ENCODE assay signal across 23 mouse cellular contexts in the genomic region with DNA sequence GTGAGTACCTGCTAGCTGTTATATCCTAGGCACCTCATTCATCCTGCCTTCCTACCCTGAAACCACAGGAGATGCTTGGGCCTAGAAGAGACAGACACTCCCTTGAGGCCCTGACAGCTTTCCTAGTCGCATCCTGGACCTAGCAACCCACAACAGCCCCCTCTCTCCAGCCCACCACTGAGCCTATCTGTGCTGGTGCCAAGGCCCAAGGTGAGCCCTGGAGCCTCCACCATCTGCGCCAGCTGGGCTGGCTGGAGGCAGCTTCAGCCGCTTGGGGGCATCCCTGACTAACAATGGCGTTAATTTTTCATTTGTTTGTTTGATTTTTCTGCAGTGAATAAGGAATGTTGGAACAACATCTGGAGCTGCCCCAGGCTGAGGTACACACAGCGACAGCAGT.
DNase-seq lines count a peak whose midpoint lies in the region; ATAC-seq and TF ChIP-seq lines count a peak whose summit lies in the region.
"Had no signal": no experiment of that assay in that cellular context is flagged by ENCODE, and none has a peak within 500 bp of the region (broad histone marks: within the 10 kb centered on the region; RNA-seq: fewer than 3 reads in every experiment).

No protein-coding gene starts in this region.

- no peaks in the 10 kb centered on the region for H3K9me3 ChIP-seq in hindbrain, postnatal 0 days (ENCODE audit: low read length)
- H3K9me3 ChIP-seq in hindbrain, embryonic 12.5 days (replicated peaks) = no peaks in the 10 kb centered on the region
- H3K9me3 ChIP-seq in midbrain, embryonic 11.5 days (ENCODE audit: control insufficient read depth, low read length) = no peaks in the 10 kb centered on the region
- H3K9me3 ChIP-seq in midbrain, embryonic 10.5 days (replicated peaks) = no peaks in the 10 kb centered on the region
- H3K9me3 ChIP-seq: embryonic facial prominence, embryonic 12.5 days; embryonic facial prominence, embryonic 15.5 days; forebrain, embryonic 15.5 days; heart, embryonic 10.5 days; heart, embryonic 13.5 days had no signal

- no peaks in the 10 kb centered on the region for H3K27me3 ChIP-seq in hindbrain, postnatal 0 days (ENCODE audit: insufficient read depth, low read length)
- no peaks in the 10 kb centered on the region; the same call in 1 of the 2 replicates for H3K27me3 ChIP-seq in hindbrain, embryonic 12.5 days
- H3K27me3 ChIP-seq in midbrain, embryonic 11.5 days (ENCODE audit: control insufficient read depth, insufficient read depth, low read length) = no peaks in the 10 kb centered on the region
- H3K27me3 ChIP-seq in midbrain, embryonic 10.5 days (ENCODE audit: low read depth, poor library complexity, severe bottlenecking) = peaks cover 18% of the 10 kb centered on the region

- WGBS in hindbrain, postnatal 0 days = 42% methylated on average over 5 of the region's 5 CpGs
- WGBS in hindbrain, embryonic 12.5 days = 69% methylated on average over 5 of the region's 5 CpGs
- 82% methylated on average over 5 of the region's 5 CpGs for WGBS in midbrain, embryonic 11.5 days
- WGBS in midbrain, embryonic 10.5 days = 87% methylated on average over 5 of the region's 5 CpGs

- peak; percentile 29 to 49 for DNase-seq in cerebellum, postnatal 14 days
- DNase-seq in cerebellum, adult 9-11 months = no peak
- peak; percentile 38 for DNase-seq in hindbrain, postnatal 0 days (ENCODE audit: low spot score)
- DNase-seq in midbrain, embryonic 11.5 days (ENCODE audit: low spot score, missing footprints) = peak; percentile 17
- DNase-seq in midbrain, embryonic 10.5 days (ENCODE audit: low spot score) = no peak
- DNase-seq: adrenal gland, postnatal 10 days; adrenal gland, postnatal 36 days; B cell, adult 2 months; cerebellum, adult 2 months; cerebellum, postnatal 25 days; gastrocnemius, postnatal 10 days; gastrocnemius, postnatal 36 days; heart, adult 2 months; heart, postnatal 14 days; heart, postnatal 4 days had no signal

- no peak overlapping the region for H3K27ac ChIP-seq in hindbrain, postnatal 0 days
- H3K27ac ChIP-seq in hindbrain, embryonic 12.5 days = no peak overlapping the region
- H3K27ac ChIP-seq in midbrain, embryonic 11.5 days (ENCODE audit: low read depth, low read length) = no peak overlapping the region
- no peak overlapping the region for H3K27ac ChIP-seq in midbrain, embryonic 10.5 days (replicated peaks)
- H3K27ac ChIP-seq: embryonic facial prominence, embryonic 12.5 days; embryonic facial prominence, embryonic 15.5 days; forebrain, embryonic 15.5 days; heart, adult 2 months; heart, embryonic 10.5 days; heart, embryonic 13.5 days had no signal

- H3K4me2 ChIP-seq in hindbrain, postnatal 0 days (ENCODE audit: low read depth, low read length) = no peak overlapping the region
- no peak overlapping the region for H3K4me2 ChIP-seq in hindbrain, embryonic 12.5 days (replicated peaks)
- no peak overlapping the region for H3K4me2 ChIP-seq in midbrain, embryonic 11.5 days
- H3K4me2 ChIP-seq: embryonic facial prominence, embryonic 12.5 days; embryonic facial prominence, embryonic 15.5 days; forebrain, embryonic 15.5 days; heart, embryonic 13.5 days had no signal

- H3K9ac ChIP-seq in hindbrain, postnatal 0 days (replicated peaks; ENCODE audit: low read length) = no peak overlapping the region
- H3K9ac ChIP-seq in hindbrain, embryonic 12.5 days = no peak overlapping the region
- no peak overlapping the region for H3K9ac ChIP-seq in midbrain, embryonic 11.5 days (ENCODE audit: low read length)
- H3K9ac ChIP-seq: embryonic facial prominence, embryonic 12.5 days; embryonic facial prominence, embryonic 15.5 days; forebrain, embryonic 15.5 days; heart, embryonic 13.5 days had no signal

- 0 out of 2 replicates have a peak, but pooled peaks have one; percentile 20 for TF ChIP-seq CTCF in hindbrain, postnatal 0 days (IDR thresholded peaks at IDR 0.05; ENCODE audit: low read depth)

- no peak overlapping the region for H3K4me3 ChIP-seq in hindbrain, postnatal 0 days (ENCODE audit: low read length)
- H3K4me3 ChIP-seq in hindbrain, embryonic 12.5 days = no peak overlapping the region
- H3K4me3 ChIP-seq in midbrain, embryonic 11.5 days (ENCODE audit: low read depth, low read length) = no peak overlapping the region
- no peak overlapping the region for H3K4me3 ChIP-seq in midbrain, embryonic 10.5 days
- H3K4me3 ChIP-seq: embryonic facial prominence, embryonic 12.5 days; embryonic facial prominence, embryonic 15.5 days; forebrain, embryonic 15.5 days; heart, adult 2 months; heart, embryonic 10.5 days; heart, embryonic 13.5 days had no signal

- H3K4me1 ChIP-seq in hindbrain, postnatal 0 days (ENCODE audit: insufficient read depth, low read length) = peaks cover under 1% of the 10 kb centered on the region; the same call in 1 of the 2 replicates
- peaks cover 12% of the 10 kb centered on the region for H3K4me1 ChIP-seq in hindbrain, embryonic 12.5 days
- H3K4me1 ChIP-seq in midbrain, embryonic 11.5 days (ENCODE audit: control insufficient read depth, insufficient read depth, low read length) = peaks cover under 1% of the 10 kb centered on the region; the same call in 1 of the 2 replicates
- peaks cover 10% of the 10 kb centered on the region for H3K4me1 ChIP-seq in midbrain, embryonic 10.5 days
- H3K4me1 ChIP-seq: embryonic facial prominence, embryonic 12.5 days; embryonic facial prominence, embryonic 15.5 days; heart, embryonic 13.5 days had no signal

- no peaks in the 10 kb centered on the region for H3K36me3 ChIP-seq in hindbrain, postnatal 0 days (ENCODE audit: insufficient read depth, low read length)
- H3K36me3 ChIP-seq in hindbrain, embryonic 12.5 days = no peaks in the 10 kb centered on the region
- H3K36me3 ChIP-seq in midbrain, embryonic 11.5 days (ENCODE audit: control insufficient read depth, insufficient read depth, low read length) = no peaks in the 10 kb centered on the region
- no peaks in the 10 kb centered on the region for H3K36me3 ChIP-seq in midbrain, embryonic 10.5 days
- H3K36me3 ChIP-seq: embryonic facial prominence, embryonic 12.5 days; embryonic facial prominence, embryonic 15.5 days; forebrain, embryonic 15.5 days; G1E; heart, embryonic 10.5 days; heart, embryonic 13.5 days had no signal

- no peak for ATAC-seq in hindbrain, postnatal 0 days
- ATAC-seq in hindbrain, embryonic 12.5 days (ENCODE audit: low FRiP score) = no peak
- no peak for ATAC-seq in midbrain, embryonic 11.5 days (ENCODE audit: low FRiP score)
- ATAC-seq: forebrain, embryonic 15.5 days; Patski had no signal

Comparison
In these comparisons a context has a peak if more than half of its experiments do, and no peak if none do; other contexts are left out.
1. DNase-seq: peak in cerebellum, postnatal 14 days (2 of 2), hindbrain, postnatal 0 days (single experiment) and midbrain, embryonic 11.5 days (single experiment); none in cerebellum, adult 9-11 months (single experiment) and midbrain, embryonic 10.5 days (single experiment).